Mouse (Mus musculus) ES-E14 (cell line): ENCODE measurements around the gene Gp2.

Experiments
- CHD2 ChIP-seq: IDR thresholded peaks from 2 replicates; pipeline ENCODE4 v1.6.1; 2014; ENCODE audit warnings: mild to moderate bottlenecking, low read depth, low read length, inconsistent platforms
- HCFC1 ChIP-seq: IDR thresholded peaks from 2 replicates; pipeline ENCODE4 v1.6.1; 2012; ENCODE audit warnings: low read length, inconsistent platforms, borderline replicate concordance; ENCODE audit not compliant: insufficient read depth
- MAFK ChIP-seq: IDR thresholded peaks from 2 replicates; pipeline ENCODE4 v1.6.1; 2014; ENCODE audit warnings: mild to moderate bottlenecking, low read depth, low read length, inconsistent platforms; ENCODE audit not compliant: insufficient read depth
- ZC3H11A ChIP-seq: IDR thresholded peaks from 2 replicates; pipeline ENCODE4 v1.6.1; 2012; ENCODE audit warnings: low read depth, mild to moderate bottlenecking, inconsistent platforms, low read length, borderline replicate concordance
- ZNF384 ChIP-seq: IDR thresholded peaks from 2 replicates; pipeline ENCODE4 v1.6.1; 2012; ENCODE audit warnings: low read depth, low read length, inconsistent platforms

GRCm38 (mm10) chr7:119394050-119394732 lies 64.9 kb downstream of the Gp2 start:
- TF ChIP-seq MAFK (no peak), ZC3H11A (no peak), CHD2 (no peak), HCFC1 (no peak), ZNF384 (no peak)
